Mouse (Mus musculus): ENCODE data around the gene Pithd1.
"Not testable (repeated sequence)": the region's sequence is repeated elsewhere in the genome, so short reads cannot be mapped to it uniquely, and the experiment has no call there.

Pithd1 gene

GRCm38 (mm10) chr4:135986301-135986942 lies 642 bp downstream of the Pithd1 start:
- no peak for DNase-seq (ENCODE audit: low read depth)

GRCm38 (mm10) chr4:135985769-135986168 lies 1.3 kb downstream of the Pithd1 start:
- no peak for DNase-seq (ENCODE audit: low read depth)

- no peak for DNase-seq (ENCODE audit: low read depth)
Observed at GRCm38 (mm10) chr4:135985193-135985592, 1.9 kb downstream of the Pithd1 start.

GRCm38 (mm10) chr4:135984556-135984955 lies 2.5 kb downstream of the Pithd1 start:
- DNase-seq (ENCODE audit: low read depth) = no peak

GRCm38 (mm10) chr4:135981524-135982063 lies 5.5 kb downstream of the Pithd1 start:
- DNase-seq (ENCODE audit: low read depth) = no peak

- DNase-seq (ENCODE audit: low read depth) = not testable (repeated sequence)
Observed at GRCm38 (mm10) chr4:135980223-135980622, 6.8 kb downstream of the Pithd1 start.

- DNase-seq (ENCODE audit: low read depth) = no peak
Observed at GRCm38 (mm10) chr4:135976146-135976545, 10.9 kb downstream of the Pithd1 start.

- DNase-seq (ENCODE audit: low read depth) = no peak
Observed at GRCm38 (mm10) chr4:135972911-135973811, 13.9 kb downstream of the Pithd1 start.

- no peak for DNase-seq (ENCODE audit: low read depth)
Observed at GRCm38 (mm10) chr4:135972556-135972906, 14.5 kb downstream of the Pithd1 start, which contains the start of gene Lypla2. Gene Lypla2, minus strand, starts transcription at chr4:135972626.

GRCm38 (mm10) chr4:135971805-135972555 lies 15.1 kb downstream of the Pithd1 start:
- no peak for DNase-seq (ENCODE audit: low read depth)

GRCm38 (mm10) chr4:135970585-135970984 lies 16.5 kb downstream of the Pithd1 start:
- DNase-seq (ENCODE audit: low read depth) = no peak

GRCm38 (mm10) chr4:135969070-135969750 lies 17.9 kb downstream of the Pithd1 start:
- DNase-seq (ENCODE audit: low read depth) = no peak

GRCm38 (mm10) chr4:135968271-135968869 lies 18.7 kb downstream of the Pithd1 start:
- DNase-seq (ENCODE audit: low read depth) = no peak

- no peak for DNase-seq (ENCODE audit: low read depth)
Observed at GRCm38 (mm10) chr4:135967086-135967760, 19.8 kb downstream of the Pithd1 start.

GRCm38 (mm10) chr4:135966283-135966682 lies 20.8 kb downstream of the Pithd1 start:
- DNase-seq (ENCODE audit: low read depth) = no peak

GRCm38 (mm10) chr4:135965113-135965512 lies 22.0 kb downstream of the Pithd1 start:
- DNase-seq (ENCODE audit: low read depth) = no peak

- no peak for DNase-seq (ENCODE audit: low read depth)
Observed at GRCm38 (mm10) chr4:135964426-135964825, 22.6 kb downstream of the Pithd1 start.

- DNase-seq (ENCODE audit: low read depth) = peak; percentile 97
Observed at GRCm38 (mm10) chr4:135963457-135964193, 23.4 kb downstream of the Pithd1 start, which contains the start of gene Gale. Gene Gale, plus strand, starts transcription at chr4:135963727.

- DNase-seq (ENCODE audit: low read depth) = no peak
Observed at GRCm38 (mm10) chr4:135962946-135963345, 24.1 kb downstream of the Pithd1 start.

GRCm38 (mm10) chr4:135962198-135962597 lies 24.9 kb downstream of the Pithd1 start:
- no peak for DNase-seq (ENCODE audit: low read depth)

Measured in c-Kit-positive CD71-negative TER-119-negative erythroid progenitor cells, embryonic 14.5 days (primary cell).